Comparison of ENCODE assay signal across 8 mouse cellular contexts in the genomic region with DNA sequence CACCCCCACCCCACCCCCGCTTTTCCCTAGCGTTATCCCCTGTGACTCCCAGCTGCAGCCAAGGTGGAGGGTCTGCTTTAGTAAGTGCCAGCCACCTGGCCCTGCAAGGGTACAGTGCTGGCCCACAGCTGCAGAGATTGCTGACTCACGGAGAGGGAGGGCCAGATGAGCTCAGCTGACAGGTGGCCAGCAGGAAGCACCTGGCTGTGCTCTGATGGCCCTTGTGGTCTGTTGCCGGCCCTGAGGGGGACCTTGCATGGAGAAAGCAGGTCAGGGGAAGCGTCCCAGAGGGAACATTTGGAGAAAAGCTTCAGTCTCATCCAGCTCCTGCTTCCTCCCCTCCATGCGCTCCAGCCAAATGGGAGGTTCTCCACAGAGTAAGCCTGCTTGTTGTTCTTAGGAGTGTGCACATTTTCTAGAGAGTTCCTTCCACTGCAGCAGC.
DNase-seq lines count a peak whose midpoint lies in the region; ATAC-seq lines count a peak whose summit lies in the region.

No protein-coding gene starts in this region.

- WGBS in hindbrain, embryonic 10.5 days: 25% methylated on average over 6 of the region's 6 CpGs
- 27% methylated on average over 6 of the region's 6 CpGs for WGBS in hindbrain, embryonic 14.5 days
- WGBS in heart, embryonic 15.5 days: 18% methylated on average over 6 of the region's 6 CpGs
- 9% methylated on average over 6 of the region's 6 CpGs for WGBS in limb, embryonic 15.5 days
- 17% methylated on average over 6 of the region's 6 CpGs for WGBS in forebrain, embryonic 10.5 days

- no peaks in the 10 kb centered on the region for H3K27me3 ChIP-seq in hindbrain, embryonic 10.5 days (ENCODE audit: insufficient read depth, poor library complexity, severe bottlenecking)
- H3K27me3 ChIP-seq in hindbrain, embryonic 14.5 days (ENCODE audit: control insufficient read depth, insufficient read depth, low read length): no peaks in the 10 kb centered on the region
- H3K27me3 ChIP-seq in heart, embryonic 15.5 days: no peaks in the 10 kb centered on the region
- H3K27me3 ChIP-seq in limb, embryonic 15.5 days: no peaks in the 10 kb centered on the region
- H3K27me3 ChIP-seq in forebrain, embryonic 10.5 days (ENCODE audit: poor library complexity, severe bottlenecking): no peaks in the 10 kb centered on the region

- ATAC-seq in hindbrain, embryonic 14.5 days (ENCODE audit: low FRiP score): no peak
- 0 out of 2 replicates have a peak, but pooled peaks have one; percentile 22 for ATAC-seq in heart, embryonic 15.5 days (replicated peaks; ENCODE audit: insufficient number of reproducible peaks, insufficient read depth, low FRiP score, low read depth)
- ATAC-seq in limb, embryonic 15.5 days (ENCODE audit: insufficient number of reproducible peaks, low FRiP score, low TSS enrichment, low read depth): peak; percentile 68

- H3K9ac ChIP-seq in hindbrain, embryonic 14.5 days: no peak overlapping the region
- H3K9ac ChIP-seq in heart, embryonic 15.5 days: no peak overlapping the region
- no peak overlapping the region for H3K9ac ChIP-seq in limb, embryonic 15.5 days

- H3K4me1 ChIP-seq in hindbrain, embryonic 10.5 days (replicated peaks): peaks cover 11% of the 10 kb centered on the region
- H3K4me1 ChIP-seq in hindbrain, embryonic 14.5 days (replicated peaks; ENCODE audit: control insufficient read depth, insufficient read depth, low read length): no peaks in the 10 kb centered on the region
- H3K4me1 ChIP-seq in heart, embryonic 15.5 days (replicated peaks): peaks cover 10% of the 10 kb centered on the region
- peaks cover 16% of the 10 kb centered on the region for H3K4me1 ChIP-seq in limb, embryonic 15.5 days
- H3K4me1 ChIP-seq in forebrain, embryonic 10.5 days: peaks cover 8% of the 10 kb centered on the region; the same call in 1 of the 2 replicates

- H3K4me2 ChIP-seq in hindbrain, embryonic 14.5 days (replicated peaks): no peak overlapping the region
- H3K4me2 ChIP-seq in heart, embryonic 15.5 days: no peak overlapping the region
- no peak overlapping the region for H3K4me2 ChIP-seq in limb, embryonic 15.5 days

- H3K36me3 ChIP-seq in hindbrain, embryonic 10.5 days: no peaks in the 10 kb centered on the region
- H3K36me3 ChIP-seq in hindbrain, embryonic 14.5 days (replicated peaks; ENCODE audit: control insufficient read depth, insufficient read depth): no peaks in the 10 kb centered on the region
- no peaks in the 10 kb centered on the region for H3K36me3 ChIP-seq in heart, embryonic 15.5 days
- H3K36me3 ChIP-seq in limb, embryonic 15.5 days: no peaks in the 10 kb centered on the region
- no peaks in the 10 kb centered on the region for H3K36me3 ChIP-seq in forebrain, embryonic 10.5 days (replicated peaks)

- no peak overlapping the region for H3K4me3 ChIP-seq in hindbrain, embryonic 10.5 days
- no peak overlapping the region for H3K4me3 ChIP-seq in hindbrain, embryonic 14.5 days (replicated peaks; ENCODE audit: low read length)
- no peak overlapping the region for H3K4me3 ChIP-seq in heart, embryonic 15.5 days
- H3K4me3 ChIP-seq in limb, embryonic 15.5 days: no peak overlapping the region
- H3K4me3 ChIP-seq in forebrain, embryonic 10.5 days: no peak overlapping the region

- H3K27ac ChIP-seq in hindbrain, embryonic 10.5 days: no peak overlapping the region
- no peak overlapping the region for H3K27ac ChIP-seq in hindbrain, embryonic 14.5 days
- H3K27ac ChIP-seq in heart, embryonic 15.5 days: no peak overlapping the region
- 0 out of 2 replicates have a peak overlapping the region, but pooled peaks have one; percentile 11 for H3K27ac ChIP-seq in limb, embryonic 15.5 days
- no peak overlapping the region for H3K27ac ChIP-seq in forebrain, embryonic 10.5 days

- H3K9me3 ChIP-seq in hindbrain, embryonic 10.5 days: no peaks in the 10 kb centered on the region
- no peaks in the 10 kb centered on the region for H3K9me3 ChIP-seq in hindbrain, embryonic 14.5 days (ENCODE audit: control insufficient read depth, low read length)
- H3K9me3 ChIP-seq in heart, embryonic 15.5 days (replicated peaks): no peaks in the 10 kb centered on the region
- H3K9me3 ChIP-seq in limb, embryonic 15.5 days: no peaks in the 10 kb centered on the region
- no peaks in the 10 kb centered on the region for H3K9me3 ChIP-seq in forebrain, embryonic 10.5 days

- peak; percentile 12 for DNase-seq in hindbrain, embryonic 10.5 days (ENCODE audit: low spot score)
- DNase-seq in hindbrain, embryonic 14.5 days (ENCODE audit: low spot score): no peak
- peak; percentile 73 to 77 for DNase-seq in cerebellum, postnatal 25 days
- DNase-seq in thymus, postnatal 10 days (ENCODE audit: low spot score in 2 of 2): peak; percentile 9 to 19
- no peak for DNase-seq in forebrain, embryonic 10.5 days (ENCODE audit: extremely low spot score, low spot score)
- no peak for DNase-seq in c-Kit-positive CD71-positive TER-119-positive erythroid progenitor cells, embryonic 14.5 days (ENCODE audit: low spot score)

Comparison
In these comparisons a context has a peak if more than half of its experiments do, and no peak if none do; other contexts are left out.
1. DNase-seq: peak in hindbrain, embryonic 10.5 days (single experiment), cerebellum, postnatal 25 days (2 of 2) and thymus, postnatal 10 days (2 of 2); none in hindbrain, embryonic 14.5 days (single experiment), forebrain, embryonic 10.5 days (single experiment) and c-Kit-positive CD71-positive TER-119-positive erythroid progenitor cells, embryonic 14.5 days (single experiment).